Mouse (Mus musculus) embryonic facial prominence, embryonic 13.5 days (tissue): ENCODE measurements around the gene Phlpp1. TPM values are rescaled to one million over a fixed set of nuclear protein-coding genes. Genes with fewer than 3 reads are reported as not detected.

Experiments used
- ATAC-seq: fragments of 200-750 bp; cut with Nextera tagmentation; 2 replicates; pipeline ENCODE4 v1.8.0; 2017; ENCODE audit warnings: low read depth; ENCODE audit not compliant: insufficient number of reproducible peaks, insufficient read depth, low FRiP score, low TSS enrichment
- H3K27ac ChIP-seq: fragments of 300-500 bp; sonication (generic); 2 replicates; pipeline ENCODE4 v1.5.1; 2015; ENCODE audit warnings: moderate library complexity, mild to moderate bottlenecking, inconsistent platforms
- H3K27me3 ChIP-seq: fragments of 300-500 bp; sonication (generic); 2 replicates; pipeline ENCODE4 v1.6.1; 2015; ENCODE audit warnings: mild to moderate bottlenecking, inconsistent platforms
- H3K36me3 ChIP-seq: fragments of 300-500 bp; sonication (generic); 2 replicates; pipeline ENCODE4 v1.6.1; 2015; ENCODE audit warnings: mild to moderate bottlenecking, inconsistent platforms
- H3K4me1 ChIP-seq: fragments of 300-500 bp; sonication (generic); 2 replicates; pipeline ENCODE4 v1.6.1; 2015; ENCODE audit warnings: inconsistent platforms
- H3K4me2 ChIP-seq: fragments of 300-500 bp; sonication (generic); 2 replicates; pipeline ENCODE4 v1.6.1; 2015; ENCODE audit warnings: moderate library complexity, mild to moderate bottlenecking, inconsistent platforms
- H3K4me3 ChIP-seq: fragments of 300-500 bp; sonication (generic); 2 replicates; pipeline ENCODE4 v1.5.1; 2015; ENCODE audit warnings: mild to moderate bottlenecking, inconsistent platforms
- H3K9ac ChIP-seq: fragments of 300-500 bp; sonication (generic); 2 replicates; pipeline ENCODE4 v1.6.1; 2015; ENCODE audit warnings: mild to moderate bottlenecking, inconsistent platforms
- H3K9me3 ChIP-seq: fragments of 300-500 bp; sonication (generic); 2 replicates; pipeline ENCODE4 v1.6.1; 2016; ENCODE audit warnings: inconsistent platforms
- WGBS: fragments of 180-500 bp; shearing (Covaris S2); methylation state at CpG from one replicate; pipeline ENCODE4 v1.1.7; 2015; ENCODE audit warnings: mixed read lengths; 5-methylcytosine and 5-hydroxymethylcytosine counted together
- polyA plus RNA-seq: library from polyadenylated mRNA; unstranded; fragments of >200 nt; fragmentation: Nextera tagmentation; extraction: Ambion mirVana; gene quantifications from 2 replicates; pipeline ENCODE4 v1.2.1, GENCODE M21; 2015

Gene Phlpp1
- polyA plus RNA-seq, 1 experiment from 2014 or later = 3.4 TPM

DNA sequence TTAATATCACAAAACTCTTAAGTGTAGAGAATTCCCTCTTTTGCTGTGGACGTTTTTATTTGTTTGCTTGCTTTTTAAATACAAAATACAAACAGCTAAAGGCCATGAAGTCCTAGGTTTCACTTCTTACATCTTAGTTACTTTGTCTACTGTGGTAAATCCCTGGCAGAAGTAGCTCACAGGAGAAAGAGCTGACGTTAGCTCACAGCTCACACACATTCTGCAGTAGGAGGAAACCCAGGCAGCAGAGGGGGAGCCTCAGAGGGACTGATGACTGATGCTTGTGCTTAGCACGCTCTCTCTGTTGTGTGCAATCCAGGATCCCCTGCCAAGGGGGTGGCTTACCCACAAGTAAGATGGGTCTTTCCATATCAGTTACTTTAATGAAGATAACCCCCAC lies 197.8 kb downstream of the Phlpp1 start:
- no peak for ATAC-seq
- Histone ChIP-seq H3K9me3 (no peaks in the 10 kb centered on the region), H3K9ac (no peak overlapping the region), H3K27me3 (no peaks in the 10 kb centered on the region), H3K27ac (no peak overlapping the region), H3K36me3 (peaks cover 8% of the 10 kb centered on the region), H3K4me2 (no peak overlapping the region), H3K4me1 (no peaks in the 10 kb centered on the region), H3K4me3 (no peak overlapping the region)
- WGBS = 81% methylated on average over 3 of the region's 3 CpGs

DNA sequence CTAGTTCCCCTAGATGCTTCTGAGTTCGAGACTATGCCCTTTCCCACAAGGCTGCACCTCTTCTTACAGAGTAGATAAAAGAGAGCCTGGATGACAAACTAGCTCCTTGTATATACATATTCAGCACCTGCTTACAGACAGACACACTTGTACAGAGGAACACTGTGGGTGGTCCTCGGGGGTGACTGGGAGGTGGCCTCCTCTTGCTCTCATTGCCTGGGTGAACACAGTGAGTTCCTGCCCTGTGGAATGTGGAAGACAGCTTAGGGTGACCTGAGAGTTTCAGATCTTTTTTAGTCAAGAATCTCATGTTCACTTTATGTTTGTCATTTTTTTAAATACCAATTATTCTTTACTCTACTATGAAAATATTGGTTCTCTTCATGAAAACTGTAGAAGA lies 200.9 kb downstream of the Phlpp1 start:
- Histone ChIP-seq H3K4me1 (no peaks in the 10 kb centered on the region), H3K9me3 (no peaks in the 10 kb centered on the region), H3K27ac (no peak overlapping the region), H3K4me2 (no peak overlapping the region), H3K9ac (no peak overlapping the region), H3K27me3 (no peaks in the 10 kb centered on the region), H3K4me3 (no peak overlapping the region), H3K36me3 (peaks cover 8% of the 10 kb centered on the region)
- 90% methylated on average over 2 of the region's 2 CpGs for WGBS
- no peak for ATAC-seq

DNA sequence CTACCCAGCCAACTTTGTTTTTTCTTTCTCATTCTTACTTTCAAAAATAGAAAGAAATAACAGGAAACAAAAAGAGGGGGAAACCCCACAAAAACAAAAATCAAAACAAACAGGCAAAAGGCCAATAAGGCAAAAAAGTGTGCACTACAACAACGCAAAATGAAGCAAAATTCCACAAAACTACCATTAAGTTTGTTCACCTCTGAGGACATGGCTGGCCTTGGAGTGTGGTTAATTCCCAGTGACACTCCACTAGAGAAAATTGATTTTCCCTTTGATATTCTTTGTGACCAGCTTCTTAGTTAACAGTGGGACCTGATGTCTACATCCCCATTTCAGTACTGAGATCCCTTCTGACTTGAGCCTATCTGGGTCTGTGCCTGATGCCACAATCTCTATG lies 202.1 kb downstream of the Phlpp1 start:
- H3K4me1 ChIP-seq = no peaks in the 10 kb centered on the region
- no peaks in the 10 kb centered on the region for H3K9me3 ChIP-seq
- no peak overlapping the region for H3K27ac ChIP-seq
- H3K4me2 ChIP-seq = no peak overlapping the region
- no peak overlapping the region for H3K4me3 ChIP-seq
- H3K27me3 ChIP-seq = no peaks in the 10 kb centered on the region
- 93% methylated on average over 1 of the region's 1 CpGs for WGBS
- H3K9ac ChIP-seq = no peak overlapping the region
- H3K36me3 ChIP-seq = peaks cover 8% of the 10 kb centered on the region
- ATAC-seq = no peak

DNA sequence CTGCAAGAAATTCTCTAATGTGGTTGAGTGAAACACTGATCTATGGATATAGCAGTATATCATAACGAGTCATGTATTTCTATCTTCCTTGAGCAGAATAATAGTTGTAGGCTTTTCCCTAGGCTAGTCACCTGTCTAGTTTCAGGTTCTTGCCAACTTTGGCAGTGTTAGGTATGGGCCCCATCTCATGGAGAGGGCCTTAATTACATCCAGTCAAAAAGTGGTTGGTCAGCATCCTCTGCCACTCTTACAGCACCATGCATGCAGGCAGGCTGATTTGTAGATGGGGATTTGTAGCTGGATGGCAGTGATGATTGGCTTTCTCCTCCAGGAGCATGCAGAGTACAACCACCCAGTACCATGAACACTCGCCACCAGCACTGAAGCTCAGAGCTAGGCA lies 202.7 kb downstream of the Phlpp1 start:
- Histone ChIP-seq H3K4me1 (no peaks in the 10 kb centered on the region), H3K36me3 (peaks cover 3% of the 10 kb centered on the region; the same call in 1 of the 2 replicates), H3K27ac (no peak overlapping the region), H3K4me2 (no peak overlapping the region), H3K9ac (no peak overlapping the region), H3K4me3 (no peak overlapping the region), H3K27me3 (no peaks in the 10 kb centered on the region), H3K9me3 (no peaks in the 10 kb centered on the region)
- 95% methylated on average over 2 of the region's 2 CpGs for WGBS
- no peak for ATAC-seq

DNA sequence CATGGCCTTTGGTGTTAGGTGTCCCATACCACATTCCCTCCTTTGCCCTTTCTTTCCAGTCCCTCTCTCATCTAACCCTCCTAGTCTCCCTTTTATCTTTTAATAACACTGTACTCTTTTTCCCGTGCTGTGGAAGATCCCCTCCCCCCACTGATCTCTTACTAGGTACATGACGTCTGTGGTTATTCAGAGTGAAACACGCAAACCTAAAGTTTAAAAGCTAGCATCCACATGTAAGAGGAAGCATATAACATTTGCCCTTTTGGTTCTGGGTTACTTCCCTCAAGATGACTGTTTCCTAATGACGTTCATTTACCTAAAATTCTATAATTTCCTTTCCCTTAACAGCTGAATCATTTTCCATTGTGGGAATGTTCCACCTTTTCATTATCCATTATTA lies 203.4 kb downstream of the Phlpp1 start:
- Histone ChIP-seq H3K4me1 (no peaks in the 10 kb centered on the region), H3K36me3 (no peaks in the 10 kb centered on the region; the same call in 1 of the 2 replicates), H3K27me3 (no peaks in the 10 kb centered on the region), H3K27ac (no peak overlapping the region), H3K4me3 (no peak overlapping the region), H3K9ac (no peak overlapping the region), H3K4me2 (no peak overlapping the region), H3K9me3 (no peaks in the 10 kb centered on the region)
- WGBS = 77% methylated on average over 4 of the region's 4 CpGs
- ATAC-seq = no peak

DNA sequence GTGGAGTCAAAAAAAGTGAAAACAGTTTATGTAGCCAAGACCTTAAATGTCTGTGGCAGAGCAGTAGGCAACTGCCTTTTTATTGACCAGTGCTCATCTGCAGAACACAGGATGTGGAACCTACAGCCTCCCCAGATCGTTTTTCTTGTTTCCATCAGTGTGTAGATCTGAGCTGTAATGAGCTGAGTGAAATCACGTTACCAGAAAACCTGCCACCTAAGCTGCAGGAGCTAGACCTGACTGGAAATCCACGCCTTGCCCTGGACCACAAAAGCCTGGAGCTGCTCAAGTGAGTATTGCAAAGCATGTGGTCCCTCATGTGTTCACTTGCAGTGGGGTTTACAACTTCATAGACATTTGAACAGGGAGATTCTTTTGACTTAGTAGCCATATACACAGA lies 204.5 kb downstream of the Phlpp1 start:
- ATAC-seq = no peak
- H3K9ac ChIP-seq = no peak overlapping the region
- no peaks in the 10 kb centered on the region; the same call in 1 of the 2 replicates for H3K36me3 ChIP-seq
- no peaks in the 10 kb centered on the region for H3K27me3 ChIP-seq
- H3K4me1 ChIP-seq = no peaks in the 10 kb centered on the region
- no peak overlapping the region for H3K4me2 ChIP-seq
- H3K9me3 ChIP-seq = no peaks in the 10 kb centered on the region
- no peak overlapping the region for H3K4me3 ChIP-seq
- H3K27ac ChIP-seq = no peak overlapping the region
- 86% methylated on average over 3 of the region's 3 CpGs for WGBS

DNA sequence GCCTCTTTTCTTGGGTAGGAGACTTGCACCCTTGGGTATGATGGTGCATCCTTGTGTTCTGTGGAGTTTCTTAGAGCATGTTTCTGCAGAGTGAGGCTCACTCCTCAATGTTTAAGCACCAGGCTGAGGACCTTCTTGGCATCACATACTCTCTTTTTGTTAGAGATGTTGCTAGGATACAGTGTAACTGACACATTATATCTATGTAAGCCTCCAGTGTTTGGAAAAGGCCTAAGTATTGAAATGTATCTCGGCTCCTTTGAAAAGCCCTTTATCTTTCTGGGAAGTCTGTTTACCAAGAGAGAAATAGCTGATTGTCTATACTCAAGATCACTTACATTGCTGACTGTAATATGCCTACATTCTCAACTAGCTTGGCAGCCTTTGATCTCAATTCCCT lies 208.9 kb downstream of the Phlpp1 start:
- Histone ChIP-seq H3K27me3 (no peaks in the 10 kb centered on the region), H3K36me3 (no peaks in the 10 kb centered on the region), H3K27ac (no peak overlapping the region), H3K9me3 (no peaks in the 10 kb centered on the region), H3K4me2 (no peak overlapping the region), H3K4me1 (no peaks in the 10 kb centered on the region), H3K9ac (no peak overlapping the region), H3K4me3 (no peak overlapping the region)
- no peak for ATAC-seq
- 55% methylated on average over 1 of the region's 1 CpGs for WGBS

DNA sequence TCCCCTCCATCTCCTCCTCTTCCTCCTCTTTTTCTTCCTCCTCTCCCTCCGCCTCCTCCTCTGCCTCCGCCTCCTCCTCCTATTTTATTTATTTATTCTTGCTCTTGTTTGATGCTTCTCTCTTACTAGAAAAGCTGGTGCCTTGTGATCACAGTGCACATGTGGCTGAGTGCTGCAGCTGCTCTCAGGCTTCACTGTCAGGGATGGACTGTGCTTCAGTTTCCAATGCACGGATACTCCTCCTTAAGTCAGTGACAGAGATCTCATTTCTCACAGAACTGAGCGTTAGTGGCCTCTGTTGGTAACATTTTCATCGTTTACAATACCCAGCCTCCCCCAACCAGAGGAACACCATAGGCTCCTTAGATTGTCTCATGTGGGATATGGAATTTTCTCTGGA lies 215.0 kb downstream of the Phlpp1 start:
- Histone ChIP-seq H3K27me3 (no peaks in the 10 kb centered on the region), H3K9ac (no peak overlapping the region), H3K4me2 (no peak overlapping the region), H3K4me3 (no peak overlapping the region), H3K36me3 (no peaks in the 10 kb centered on the region), H3K4me1 (no peaks in the 10 kb centered on the region), H3K9me3 (no peaks in the 10 kb centered on the region), H3K27ac (no peak overlapping the region)
- 74% methylated on average over 5 of the region's 5 CpGs for WGBS
- ATAC-seq = no peak

DNA sequence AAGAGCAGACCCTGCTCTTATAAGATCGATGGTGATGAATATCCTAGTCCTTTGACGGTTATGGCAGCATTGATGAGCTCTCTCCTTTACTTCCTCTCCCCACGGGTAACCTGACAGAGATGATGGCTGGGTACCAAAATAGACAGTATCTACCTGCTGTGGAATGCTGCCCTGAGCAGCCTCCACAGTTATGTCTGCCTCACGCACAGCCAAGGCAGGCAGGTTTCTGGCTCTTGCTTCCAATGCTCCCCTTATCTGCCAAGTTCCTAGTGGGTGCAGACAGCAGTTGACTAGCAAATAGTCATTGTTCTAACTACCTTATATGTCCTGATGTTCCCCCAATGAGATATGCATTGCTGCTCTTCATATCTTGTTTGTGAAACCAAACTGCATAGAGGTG lies 215.7 kb downstream of the Phlpp1 start:
- ATAC-seq = no peak
- Histone ChIP-seq H3K9me3 (no peaks in the 10 kb centered on the region), H3K4me1 (no peaks in the 10 kb centered on the region), H3K9ac (no peak overlapping the region), H3K36me3 (peaks cover 4% of the 10 kb centered on the region), H3K4me2 (no peak overlapping the region), H3K27ac (no peak overlapping the region), H3K4me3 (no peak overlapping the region), H3K27me3 (no peaks in the 10 kb centered on the region)
- WGBS = 90% methylated on average over 4 of the region's 4 CpGs

DNA sequence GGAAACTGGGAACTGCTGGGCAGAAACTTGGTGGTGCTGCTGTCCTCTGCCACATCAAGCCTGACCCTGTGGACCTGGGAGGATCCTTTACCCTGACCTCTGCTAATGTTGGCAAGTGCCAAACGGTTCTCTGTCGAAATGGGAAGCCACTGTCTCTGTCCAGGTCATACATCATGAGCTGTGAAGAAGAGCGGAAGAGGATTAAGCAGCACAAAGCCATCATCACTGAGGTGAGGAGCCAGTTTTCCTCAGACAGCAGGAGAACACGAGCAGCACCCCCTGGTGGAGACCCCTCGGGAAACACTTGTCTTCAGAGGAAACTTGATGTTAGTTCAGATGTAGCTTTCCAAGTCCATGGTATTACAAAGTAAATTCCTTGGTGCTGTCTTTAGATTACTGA lies 218.1 kb downstream of the Phlpp1 start:
- H3K27ac ChIP-seq = no peak overlapping the region
- no peak overlapping the region for H3K4me2 ChIP-seq
- H3K27me3 ChIP-seq = no peaks in the 10 kb centered on the region
- no peaks in the 10 kb centered on the region for H3K9me3 ChIP-seq
- H3K9ac ChIP-seq = no peak overlapping the region
- peaks cover 17% of the 10 kb centered on the region for H3K36me3 ChIP-seq
- H3K4me1 ChIP-seq = no peaks in the 10 kb centered on the region
- ATAC-seq = no peak
- WGBS = 20% methylated on average over 5 of the region's 5 CpGs
- no peak overlapping the region for H3K4me3 ChIP-seq

DNA sequence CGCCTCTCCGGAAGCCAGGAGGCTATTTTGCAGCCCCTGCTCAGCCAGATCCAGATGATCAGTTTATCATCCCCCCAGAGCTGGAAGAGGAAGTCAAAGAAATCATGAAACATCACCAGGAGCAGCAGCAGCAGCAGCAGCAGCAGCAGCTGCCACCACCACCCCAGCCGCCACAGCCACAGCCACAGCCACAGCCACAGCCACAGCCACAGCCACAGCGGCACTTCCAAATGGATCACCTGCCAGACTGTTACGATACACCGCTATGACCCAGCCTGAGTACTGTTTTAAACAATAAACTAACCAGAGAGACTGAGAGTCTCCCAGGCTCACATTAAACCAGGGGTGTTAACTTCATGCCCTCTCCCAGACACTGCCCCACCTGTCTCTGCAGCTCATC lies 221.5 kb downstream of the Phlpp1 start:
- H3K27me3 ChIP-seq = no peaks in the 10 kb centered on the region
- no peak overlapping the region for H3K27ac ChIP-seq
- H3K4me1 ChIP-seq = no peaks in the 10 kb centered on the region
- ATAC-seq = no peak
- no peak overlapping the region for H3K4me2 ChIP-seq
- H3K4me3 ChIP-seq = no peak overlapping the region
- 95% methylated on average over 6 of the region's 6 CpGs for WGBS
- H3K9ac ChIP-seq = no peak overlapping the region
- no peaks in the 10 kb centered on the region for H3K9me3 ChIP-seq
- H3K36me3 ChIP-seq = peaks cover 18% of the 10 kb centered on the region

DNA sequence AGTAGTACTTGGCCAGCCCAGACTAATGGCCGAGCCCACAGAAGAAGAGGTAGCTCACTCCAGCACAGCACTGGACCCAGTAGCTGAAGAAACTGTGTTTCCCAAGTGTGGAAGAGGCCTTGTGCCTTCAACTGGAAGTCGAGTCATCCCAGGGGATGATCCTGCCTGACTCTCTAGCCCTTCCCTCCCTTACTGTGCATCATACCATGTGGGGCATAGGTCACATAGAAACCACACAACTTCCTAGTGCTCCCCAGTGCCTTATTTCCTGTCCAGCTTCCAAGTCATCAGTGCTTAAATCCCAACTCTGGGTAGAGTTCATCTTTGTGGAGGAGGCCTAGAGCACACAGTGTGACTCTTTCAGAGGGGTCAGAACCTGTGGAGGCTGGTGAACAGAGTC lies 223.1 kb downstream of the Phlpp1 start:
- peaks cover 18% of the 10 kb centered on the region for H3K36me3 ChIP-seq
- no peak overlapping the region for H3K4me2 ChIP-seq
- H3K27me3 ChIP-seq = no peaks in the 10 kb centered on the region
- H3K4me1 ChIP-seq = no peaks in the 10 kb centered on the region
- no peak overlapping the region for H3K9ac ChIP-seq
- no peak overlapping the region for H3K27ac ChIP-seq
- no peak for ATAC-seq
- no peak overlapping the region for H3K4me3 ChIP-seq
- no peaks in the 10 kb centered on the region for H3K9me3 ChIP-seq
- 75% methylated on average over 2 of the region's 2 CpGs for WGBS

DNA sequence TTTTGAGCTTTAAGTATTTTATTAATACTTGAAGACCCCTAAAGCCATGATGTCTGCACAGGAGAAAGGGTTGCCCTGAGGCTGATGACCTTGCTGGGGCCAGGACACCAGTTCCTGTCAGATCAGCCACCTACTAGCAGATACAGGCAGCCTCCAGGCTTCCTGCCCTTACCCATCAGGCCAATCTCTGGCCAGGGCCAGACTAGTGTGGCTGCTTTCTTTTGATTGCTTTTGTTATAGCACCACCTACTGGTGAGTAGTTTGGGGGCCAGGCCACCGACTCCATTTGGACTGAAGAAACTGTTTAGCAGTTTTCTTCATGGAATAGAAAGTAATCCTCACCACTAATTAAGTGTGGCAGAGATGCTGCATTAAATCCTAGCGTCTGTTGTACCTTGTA lies 223.9 kb downstream of the Phlpp1 start:
- Histone ChIP-seq H3K4me3 (no peak overlapping the region), H3K9me3 (no peaks in the 10 kb centered on the region), H3K4me2 (no peak overlapping the region), H3K27me3 (no peaks in the 10 kb centered on the region), H3K4me1 (no peaks in the 10 kb centered on the region), H3K36me3 (peaks cover 18% of the 10 kb centered on the region), H3K9ac (no peak overlapping the region), H3K27ac (no peak overlapping the region)
- WGBS = 5% methylated on average over 2 of the region's 2 CpGs
- no peak for ATAC-seq
